Mouse (Mus musculus): ENCODE data around the gene Dram1.

- TF ChIP-seq POLR2A (IDR thresholded peaks at IDR 0.05; ENCODE audit: low read depth, low read length) (no peak), CTCF (IDR thresholded peaks at IDR 0.05; ENCODE audit: extremely low read depth, insufficient read depth, insufficient read length, insufficient replicate concordance) (no peak)
Measured at GRCm38 (mm10) chr10:88390096-88390790, 11.4 kb upstream of the Dram1 start.
